Mouse (Mus musculus): ENCODE data around the gene Vmn2r100. TPM values are rescaled to one million over a fixed set of nuclear protein-coding genes. Genes with fewer than 3 reads are reported as not detected.

Vmn2r100 gene
- polyA plus RNA-seq (2017; shearing (Covaris generic)) = 1 to 10 TPM; 3.1 to 3.4 TPM

- ATAC-seq = no peak
Observed at GRCm38 (mm10) chr17:19504432-19504831, at the start of gene Vmn2r100. TSS of gene Vmn2r100 (plus strand) at chr17:19504732.

DNA sequence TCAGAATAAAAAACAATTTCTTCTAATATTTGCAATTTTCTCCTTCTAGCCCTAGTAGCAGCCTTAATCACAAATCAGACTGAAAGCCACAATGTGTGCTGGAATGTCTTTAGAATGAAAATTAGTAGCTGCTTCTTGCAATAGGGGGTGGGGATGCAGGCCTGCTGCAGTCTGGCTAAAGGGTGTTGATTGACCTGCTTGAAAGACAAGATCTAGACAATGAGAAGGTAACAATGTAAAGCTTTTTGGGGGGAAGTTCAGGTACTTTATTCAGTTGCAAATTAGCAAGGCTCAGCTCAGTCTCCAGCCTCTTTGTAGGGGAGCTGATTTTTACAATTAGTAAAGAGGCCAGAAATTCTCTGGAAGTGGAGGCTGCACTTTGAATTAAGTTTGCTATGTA is 21.7 kb upstream of the Vmn2r100 start:
- ATAC-seq = no peak

GRCm38 (mm10) chr17:19576927-19577326 is 72.4 kb downstream of the Vmn2r100 start, which contains the start of gene Vmn2r101:
TSS of gene Vmn2r101 (plus strand) at chr17:19577227.
- ATAC-seq = no peak

Other genes with a start within 250 kb of the Vmn2r100 start
- gene Vmn2r99, start 142.8 kb upstream of the Vmn2r100 start, polyA plus RNA-seq (2017; shearing (Covaris generic)) = under 1 TPM in 1 of 2 experiments, not detected in 1; 0.11 TPM
- not detected for gene Vmn2r101, start 72.5 kb downstream of the Vmn2r100 start, polyA plus RNA-seq (2017; shearing (Covaris generic))
- gene Vmn2r102, start 155.6 kb downstream of the Vmn2r100 start, polyA plus RNA-seq (2017; shearing (Covaris generic)) = under 1 TPM; 0.01 to 0.04 TPM